Mouse (Mus musculus): ENCODE measurements around the gene Men1. TPM values are rescaled to one million over a fixed set of nuclear protein-coding genes. Genes with fewer than 3 reads are reported as not detected.

The Men1 gene
- polyA plus RNA-seq, 2 experiments from 2014 or later, result 13.9 to 19.1 TPM

- no peak for ATAC-seq
Observed at GRCm38 (mm10) chr19:6372433-6372832, 37.7 kb downstream of the Men1 start.

GRCm38 (mm10) chr19:6373539-6374400, 39.0 kb downstream of the Men1 start:
- peak; percentile 28 for ATAC-seq

GRCm38 (mm10) chr19:6374571-6374970, 39.8 kb downstream of the Men1 start:
- ATAC-seq, result no peak

GRCm38 (mm10) chr19:6375423-6376254, 40.9 kb downstream of the Men1 start:
- no peak for ATAC-seq

GRCm38 (mm10) chr19:6376255-6376564, 41.4 kb downstream of the Men1 start:
- ATAC-seq, result no peak

GRCm38 (mm10) chr19:6376643-6377042, 41.9 kb downstream of the Men1 start:
- ATAC-seq, result no peak

- ATAC-seq, result no peak
Observed at GRCm38 (mm10) chr19:6377327-6378040, 42.7 kb downstream of the Men1 start.

GRCm38 (mm10) chr19:6380411-6381166, 45.8 kb downstream of the Men1 start:
- no peak for ATAC-seq

GRCm38 (mm10) chr19:6381238-6381637, 46.5 kb downstream of the Men1 start:
- ATAC-seq, result no peak

- no peak for ATAC-seq
Observed at GRCm38 (mm10) chr19:6382323-6382924, 47.6 kb downstream of the Men1 start.

- no peak for ATAC-seq
Observed at GRCm38 (mm10) chr19:6383470-6383869, 48.7 kb downstream of the Men1 start.

- no peak for ATAC-seq
Observed at GRCm38 (mm10) chr19:6384128-6384527, 49.3 kb downstream of the Men1 start, which contains the start of gene Pygm. TSS of gene Pygm (plus strand) at chr19:6384399.

GRCm38 (mm10) chr19:6384954-6385353, 50.2 kb downstream of the Men1 start:
- ATAC-seq, result no peak

- no peak for ATAC-seq
Observed at GRCm38 (mm10) chr19:6385419-6385818, 50.6 kb downstream of the Men1 start.

- no peak for ATAC-seq
Observed at GRCm38 (mm10) chr19:6385821-6386220, 51.0 kb downstream of the Men1 start.

GRCm38 (mm10) chr19:6386234-6386633, 51.5 kb downstream of the Men1 start:
- no peak for ATAC-seq

GRCm38 (mm10) chr19:6388006-6388405, 53.2 kb downstream of the Men1 start:
- ATAC-seq, result no peak

GRCm38 (mm10) chr19:6389803-6390202, 55.0 kb downstream of the Men1 start:
- peak; percentile 74 for ATAC-seq

GRCm38 (mm10) chr19:6390251-6390650, 55.5 kb downstream of the Men1 start:
- no peak for ATAC-seq

Measured in activated CD4-positive, CD25-positive, alpha-beta regulatory T cell, adult 4 months (primary cell).